Mouse (Mus musculus): Measurements from ENCODE around the gene Fzd7. TPM values are rescaled to one million over a fixed set of nuclear protein-coding genes. Genes with fewer than 3 reads are reported as not detected.

Fzd7 gene
- total and polyA plus RNA-seq, 2 experiments = 4.5 to 11.7 TPM

- H3K4me1 ChIP-seq (ENCODE audit: control insufficient read depth, insufficient read depth, low read length) = no peaks in the 10 kb centered on the region
- no peak for TF ChIP-seq CTCF (IDR thresholded peaks at IDR 0.05; ENCODE audit: low read depth, low read length)
- TF ChIP-seq POLR2A (IDR thresholded peaks at IDR 0.05; ENCODE audit: extremely low read depth, insufficient read depth, low read length) = no peak
- H3K79me2 ChIP-seq (ENCODE audit: control insufficient read depth, insufficient read depth, low read length) = no peaks in the 10 kb centered on the region
- no peak overlapping the region for H3K9ac ChIP-seq (ENCODE audit: low read depth, low read length)
- H3K36me3 ChIP-seq (ENCODE audit: control insufficient read depth, insufficient read depth, low read length) = no peaks in the 10 kb centered on the region
- no peak overlapping the region for H3K27ac ChIP-seq (replicated peaks; ENCODE audit: insufficient read depth, low read depth, low read length)
- no peak for DNase-seq (ENCODE audit: extremely low read depth, low read depth, low spot score)
- no peaks in the 10 kb centered on the region for H3K27me3 ChIP-seq (ENCODE audit: control insufficient read depth, insufficient read depth, low read length)
- 66% methylated on average over 5 of the region's 5 CpGs for WGBS
- H3K4me3 ChIP-seq (ENCODE audit: insufficient read depth, low read depth, low read length) = no peak overlapping the region
Observed at GRCm38 (mm10) chr1:59534976-59535810, 53.0 kb downstream of the Fzd7 start.

Other genes starting within 250 kb of the Fzd7 start
- gene Als2, start 245.2 kb upstream of the Fzd7 start, total RNA-seq (2014; rRNA removed) = 34.2 and 42.8 TPM in 2 replicates
- 20.2 TPM in 2 replicates for gene Als2, start 245.2 kb upstream of the Fzd7 start, polyA plus RNA-seq (2012; rRNA removed)
- not detected in 2 replicates for gene Cdk15, start 225.5 kb upstream of the Fzd7 start, total RNA-seq (2014; rRNA removed)
- not detected in 2 replicates for gene Cdk15, start 225.5 kb upstream of the Fzd7 start, polyA plus RNA-seq (2012; rRNA removed)
- gene Gm973, start 33.8 kb downstream of the Fzd7 start, total RNA-seq (2014; rRNA removed) = 0.27 TPM in 1 of 2 replicates, not detected in the other
- gene Gm973, start 33.8 kb downstream of the Fzd7 start, polyA plus RNA-seq (2012; rRNA removed) = not detected in 2 replicates
- gene Sumo1, start 188.4 kb downstream of the Fzd7 start, total RNA-seq (2014; rRNA removed) = 39.9 and 55.1 TPM in 2 replicates
- gene Sumo1, start 188.4 kb downstream of the Fzd7 start, polyA plus RNA-seq (2012; rRNA removed) = 7.5 and 8.1 TPM in 2 replicates
- gene Nop58, start 202.5 kb downstream of the Fzd7 start, total RNA-seq (2014; rRNA removed) = 18.3 and 21.9 TPM in 2 replicates
- gene Nop58, start 202.5 kb downstream of the Fzd7 start, polyA plus RNA-seq (2012; rRNA removed) = 7.3 and 14.2 TPM in 2 replicates

All from liver, adult 2 months (tissue).